Mouse (Mus musculus) urinary bladder, adult 18-20 months (tissue): Measurements from ENCODE around the gene Ndufa6.
"Not testable (repeated sequence)": the region's sequence is repeated elsewhere in the genome, so short reads cannot be mapped to it uniquely, and the experiment has no call there.

ENCODE experiments used
- DNase-seq, 2 experiments: peaks; one replicate each; pipeline ENCODE4 v3.0.0; 2022; ENCODE audit warnings: low spot score in 2 of 2, mixed read lengths in 2 of 2

Gene Ndufa6

DNA sequence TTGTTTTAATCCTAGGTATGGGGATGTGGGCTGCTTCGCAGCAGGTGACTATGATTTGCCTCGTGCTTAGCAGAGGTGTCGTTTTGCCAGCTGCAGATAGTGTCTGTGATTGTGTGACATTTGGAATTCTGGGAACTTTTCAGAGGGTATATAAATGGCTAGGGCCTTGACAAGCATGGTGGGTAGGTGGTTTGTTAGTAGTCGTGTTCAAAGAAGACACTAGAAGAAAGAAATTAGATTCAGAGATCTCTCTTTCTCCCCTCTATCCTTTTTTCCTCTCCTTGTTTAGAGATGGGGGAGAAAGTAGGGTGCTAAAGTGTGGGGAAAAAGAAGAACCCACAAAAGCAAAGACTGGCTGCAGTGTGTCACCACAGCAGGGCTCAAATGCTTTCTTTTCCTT lies 14.0 kb upstream of the Ndufa6 start:
- no peak for DNase-seq

DNA sequence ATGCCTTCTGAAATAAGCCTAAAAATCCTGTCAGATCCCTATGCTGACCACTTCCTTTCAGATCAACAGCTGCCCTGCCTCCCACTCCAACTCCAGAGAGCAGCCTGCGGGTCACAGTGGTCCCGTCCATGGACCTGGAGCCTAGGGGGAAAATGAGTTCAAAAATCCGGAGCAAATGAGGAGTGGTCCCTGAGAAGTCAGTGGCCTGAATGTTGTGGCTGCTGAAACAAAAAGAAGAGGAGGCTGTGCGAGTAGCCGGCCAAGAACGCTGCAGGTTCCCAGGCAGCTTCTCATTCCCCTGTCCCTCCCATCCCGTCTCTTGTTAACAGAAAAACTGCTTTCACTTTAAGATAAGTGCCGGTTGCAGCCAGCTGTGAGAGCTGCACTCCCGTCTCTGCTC lies 10.4 kb upstream of the Ndufa6 start:
- DNase-seq: not testable (repeated sequence)

DNA sequence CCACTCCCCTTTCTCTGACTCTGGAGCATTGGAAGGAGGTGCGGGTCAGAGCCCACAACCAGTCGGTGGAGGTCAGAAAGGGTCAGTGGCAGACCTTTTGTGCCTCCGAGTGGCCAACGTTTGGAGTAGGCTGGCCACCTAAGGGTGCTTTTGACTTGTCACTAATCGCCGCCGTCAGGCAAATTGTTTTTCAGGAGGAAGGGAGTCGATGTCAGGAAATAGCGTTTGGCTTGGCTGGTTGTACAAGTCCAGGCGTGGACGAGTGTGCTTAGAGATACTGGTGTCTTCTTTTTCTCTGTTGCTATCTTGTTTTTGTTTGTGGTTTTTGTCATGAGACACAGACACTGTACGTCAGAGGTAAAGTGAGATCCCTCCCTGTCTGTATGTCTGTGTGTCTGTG lies 9.7 kb upstream of the Ndufa6 start:
- not testable (repeated sequence) for DNase-seq

DNA sequence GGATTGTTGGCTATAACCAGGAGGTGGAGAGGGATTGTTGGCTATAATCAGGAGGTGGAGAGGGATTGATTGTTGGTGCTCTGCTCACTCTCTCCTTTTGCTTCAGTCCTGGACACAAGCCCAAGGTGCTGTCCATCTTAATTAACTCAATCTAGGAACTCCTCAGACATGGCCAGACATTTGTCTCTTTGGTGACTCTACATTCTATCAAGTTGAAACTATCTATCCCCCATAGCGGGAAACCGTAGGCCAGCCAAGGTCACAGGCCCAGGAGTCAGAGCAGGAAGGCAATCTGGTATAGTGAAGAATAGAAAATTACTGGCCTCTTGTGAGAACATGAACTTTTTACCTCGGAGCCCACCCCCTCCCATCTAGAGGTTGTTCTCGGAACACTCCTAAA lies 8.1 kb upstream of the Ndufa6 start:
- no peak for DNase-seq

DNA sequence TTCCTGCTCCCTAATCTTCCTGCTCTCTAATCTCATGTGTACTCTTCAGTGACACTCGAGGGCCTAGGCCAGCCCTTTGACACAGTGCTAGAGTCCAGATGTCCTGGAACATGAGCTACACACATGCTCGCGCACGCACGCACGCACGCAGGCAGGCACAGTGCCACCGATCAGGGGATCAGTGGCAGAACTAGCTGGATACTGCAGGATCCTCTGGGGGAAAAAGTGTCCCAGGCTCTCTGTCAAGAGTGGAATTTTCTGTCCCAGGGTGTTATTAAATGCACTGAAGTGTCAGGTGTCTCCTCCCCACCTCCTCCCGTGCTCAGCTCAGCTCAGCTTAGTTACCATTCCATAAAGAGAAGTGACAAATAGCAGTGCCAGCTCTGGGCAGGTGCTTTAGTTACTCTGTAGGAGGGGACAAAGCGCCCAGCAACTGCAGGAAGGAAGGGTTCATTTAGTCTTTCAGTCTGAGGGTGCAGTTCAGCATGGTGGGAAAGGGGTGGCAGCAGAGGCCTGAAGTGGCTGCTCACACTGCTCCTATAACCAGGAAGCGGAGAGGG lies 7.4 kb upstream of the Ndufa6 start:
- DNase-seq: no peak

DNA sequence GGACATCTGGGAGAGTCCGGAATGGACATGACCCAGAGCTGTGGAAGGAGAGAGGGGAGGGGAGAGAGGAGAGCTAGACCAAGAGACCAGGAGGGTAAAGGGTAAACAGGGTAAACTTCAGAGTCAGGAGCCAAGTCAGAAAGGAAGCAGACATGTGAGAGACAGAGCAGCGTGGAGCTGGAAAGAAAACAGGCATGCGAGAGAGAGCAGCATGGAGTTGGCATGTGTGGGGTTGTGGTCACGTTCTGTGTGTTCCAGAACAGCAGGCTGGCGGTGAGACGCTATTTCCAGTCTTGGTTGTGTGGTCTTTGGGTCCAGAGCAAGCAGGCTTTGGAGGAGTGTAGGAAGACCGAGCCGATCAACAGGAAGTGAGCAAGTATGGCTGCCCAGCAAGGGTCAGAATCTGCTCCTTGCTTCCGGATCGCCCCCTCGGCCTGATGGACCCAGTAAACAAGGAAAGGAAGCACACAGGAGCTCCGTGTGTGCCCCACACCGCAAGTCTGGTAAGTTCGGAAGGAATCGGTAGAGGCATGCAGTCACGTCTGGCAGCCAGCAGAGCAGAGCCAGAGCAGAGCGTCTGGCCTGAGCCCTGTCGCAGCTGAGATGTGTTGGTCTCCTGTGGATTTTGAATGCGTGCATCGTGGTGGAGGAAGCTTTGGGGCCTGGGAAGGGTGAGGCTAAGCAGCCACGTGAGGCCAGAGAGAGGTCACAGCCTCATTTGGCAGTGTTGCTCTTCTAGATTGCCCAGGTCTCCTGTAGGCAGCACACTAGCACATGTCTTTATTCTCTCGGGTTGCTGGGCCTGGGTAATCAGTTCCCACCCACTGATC lies 4.5 kb upstream of the Ndufa6 start:
- DNase-seq: no peak

DNA sequence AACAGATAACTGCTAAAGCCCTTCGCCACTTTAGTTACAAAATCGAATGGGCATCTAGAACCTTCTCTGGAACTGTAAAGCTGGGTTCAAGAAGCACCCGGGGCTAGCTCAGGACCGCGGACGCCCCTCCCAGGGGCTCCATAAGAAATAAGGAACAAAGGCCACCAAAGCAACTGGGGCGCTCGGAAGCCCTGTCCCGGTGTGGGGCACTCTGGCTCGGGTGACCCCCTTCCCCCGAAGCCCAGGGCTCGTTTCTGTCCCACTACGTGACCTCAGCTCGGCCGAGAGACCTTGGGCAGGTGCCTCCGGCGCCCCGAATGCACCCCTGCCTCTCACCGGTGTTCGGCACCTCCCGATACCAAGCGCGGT lies 393 bp downstream of the Ndufa6 start:
- DNase-seq: no peak

DNA sequence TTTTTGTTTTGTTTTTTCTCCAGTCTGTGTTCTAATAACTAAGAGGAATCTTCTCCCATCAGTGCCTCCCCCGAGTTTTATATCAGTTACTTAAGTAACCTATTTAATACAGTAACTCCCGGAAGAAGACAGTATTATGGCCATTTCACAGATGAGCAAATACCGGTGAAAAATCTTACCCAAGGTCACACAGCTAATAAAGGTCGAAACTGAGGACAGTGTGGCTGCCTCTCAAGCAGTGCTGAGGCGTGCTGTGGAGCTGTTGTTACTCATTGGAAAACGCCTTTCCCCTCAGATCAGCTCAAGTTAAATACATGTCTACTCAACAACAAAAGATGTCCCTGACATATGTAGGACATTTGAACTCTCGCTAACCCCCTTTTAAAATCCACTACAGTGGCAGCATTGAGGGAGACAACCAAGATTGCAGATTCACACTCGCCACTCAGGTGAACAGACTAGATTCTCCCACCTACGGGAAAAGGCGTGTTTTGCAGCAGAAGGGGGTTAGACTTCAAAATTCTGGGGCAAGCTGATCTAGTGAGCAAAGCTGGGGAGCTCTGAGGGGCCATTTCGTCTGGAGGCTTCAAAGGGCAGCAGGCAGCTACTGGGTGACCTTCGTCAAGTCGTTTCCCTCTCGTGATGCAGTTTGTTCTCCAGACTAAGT lies 911 bp downstream of the Ndufa6 start:
- DNase-seq: no peak

DNA sequence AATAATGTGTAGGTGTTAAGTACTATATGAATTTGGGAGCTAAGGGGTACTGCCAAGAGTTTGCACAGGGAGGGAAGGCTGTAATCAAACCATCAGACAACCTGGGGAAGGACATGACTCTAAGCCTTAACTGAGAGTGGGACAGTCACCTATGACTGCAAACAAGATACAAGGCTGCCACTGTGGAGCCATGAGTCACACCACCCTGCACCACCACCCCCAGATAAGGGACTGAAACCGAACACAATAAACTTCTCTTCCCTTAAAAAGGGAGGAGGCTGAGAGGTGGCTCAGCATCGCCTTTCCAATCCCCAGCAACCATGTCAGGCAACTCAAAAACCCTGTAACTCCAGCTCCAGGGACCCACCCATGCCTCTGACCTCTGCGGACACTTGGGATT lies 2.6 kb downstream of the Ndufa6 start:
- DNase-seq: no peak

DNA sequence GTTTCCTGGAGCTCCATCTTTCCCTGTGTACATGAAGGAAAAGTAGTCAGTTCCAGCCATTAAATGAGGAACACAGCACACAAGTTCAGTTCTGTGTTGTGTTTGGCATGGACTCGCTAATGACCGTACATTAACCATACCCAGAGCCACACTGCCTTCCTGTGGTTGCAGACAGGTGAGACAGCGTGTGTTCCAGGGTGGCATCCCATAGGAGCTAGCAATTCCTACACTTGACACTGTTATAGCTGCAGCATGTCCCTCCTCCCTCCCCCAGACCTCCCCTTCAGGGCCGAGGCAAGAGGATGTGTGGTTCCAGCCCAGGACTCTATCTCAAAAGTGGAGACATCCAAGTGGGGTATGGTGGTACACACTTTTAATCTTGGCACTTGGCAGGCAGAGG lies 3.8 kb downstream of the Ndufa6 start:
- no peak for DNase-seq

DNA sequence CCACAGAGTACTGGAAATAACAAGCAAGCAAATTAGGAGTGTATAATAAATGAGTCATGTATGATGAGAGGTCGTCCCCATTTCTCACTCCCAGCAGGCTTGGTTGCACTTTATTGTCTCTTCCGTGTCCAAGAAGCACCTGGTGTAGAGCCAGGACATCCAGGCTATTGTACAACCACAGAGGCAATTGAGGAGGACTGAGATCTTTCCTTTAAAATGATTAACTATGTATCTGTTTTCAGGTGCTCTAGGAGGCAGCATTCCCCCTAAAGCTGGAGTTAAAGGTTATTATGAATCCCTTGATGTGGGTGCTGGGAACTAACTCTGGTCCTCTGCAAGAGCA lies 5.2 kb downstream of the Ndufa6 start:
- no peak for DNase-seq

DNA sequence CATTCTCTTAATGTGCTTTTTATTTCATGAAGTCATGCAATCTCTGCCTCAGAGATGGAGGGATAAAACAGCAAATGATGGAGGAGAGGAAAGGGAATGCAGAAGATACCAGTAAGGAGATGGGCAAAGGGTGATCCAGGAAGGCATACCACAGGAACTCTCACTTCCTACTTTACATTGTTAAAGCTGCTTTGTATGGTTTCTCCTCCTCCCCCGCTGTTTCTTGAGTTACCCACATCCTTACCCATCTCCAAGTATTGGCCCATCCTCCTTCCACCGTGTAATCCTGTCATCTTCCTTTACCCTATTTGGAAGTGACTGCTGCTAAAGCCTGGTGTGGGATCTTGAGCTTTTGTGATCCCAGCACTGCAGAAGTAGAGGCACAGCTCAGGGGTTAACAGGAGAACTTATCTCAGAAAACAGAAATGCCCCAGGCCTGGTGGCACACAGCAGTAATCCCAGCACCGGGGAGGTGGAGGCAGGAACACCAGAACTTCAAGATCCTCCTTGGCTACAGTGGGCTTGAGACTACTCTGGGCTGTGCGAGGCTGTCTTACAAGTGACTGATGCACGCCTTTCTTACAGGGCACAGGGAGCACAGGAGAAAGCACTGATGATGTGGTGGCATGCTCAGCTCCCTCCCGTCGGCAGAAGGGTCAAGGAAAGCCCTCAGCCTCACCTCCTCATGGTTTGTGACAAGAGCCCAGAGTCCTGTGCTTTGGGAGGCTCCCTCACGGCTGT lies 5.7 kb downstream of the Ndufa6 start:
- DNase-seq: no peak

DNA sequence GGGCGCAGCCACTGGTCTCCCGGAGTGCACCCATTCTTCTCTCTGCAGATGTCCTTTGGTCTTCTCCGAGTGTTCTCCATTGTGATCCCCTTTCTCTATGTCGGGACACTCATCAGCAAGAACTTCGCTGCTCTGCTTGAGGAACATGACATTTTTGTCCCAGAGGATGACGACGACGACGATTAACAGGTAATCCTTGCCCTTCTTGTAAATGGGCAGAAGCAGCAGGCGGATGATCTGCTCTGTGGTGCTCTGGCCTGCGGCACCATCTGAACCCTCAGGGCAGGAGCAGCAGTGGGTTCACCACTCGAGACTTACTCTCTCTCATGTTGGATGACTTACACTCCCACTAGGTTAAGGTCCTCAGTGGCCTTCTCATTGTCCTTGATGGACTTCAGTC lies 6.3 kb downstream of the Ndufa6 start:
- no peak for DNase-seq

DNA sequence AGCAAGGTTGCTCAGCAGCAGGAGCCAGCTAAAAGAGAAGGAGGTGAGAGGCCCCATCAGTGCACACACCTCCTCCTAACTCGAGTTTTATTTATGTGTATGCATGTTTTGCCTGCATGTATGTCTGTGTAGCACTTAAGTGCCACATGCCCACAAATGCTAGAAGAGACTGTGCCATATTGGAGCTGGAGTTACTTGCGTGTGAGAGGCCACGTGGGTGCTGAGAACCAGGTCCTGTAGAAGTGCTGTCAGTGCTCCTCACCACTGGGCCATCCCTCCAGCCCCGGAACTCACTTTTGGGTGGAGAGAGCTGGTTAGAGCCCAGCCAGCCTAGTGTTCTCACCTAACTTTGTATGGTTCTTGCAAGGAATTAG lies 6.8 kb downstream of the Ndufa6 start:
- no peak for DNase-seq

DNA sequence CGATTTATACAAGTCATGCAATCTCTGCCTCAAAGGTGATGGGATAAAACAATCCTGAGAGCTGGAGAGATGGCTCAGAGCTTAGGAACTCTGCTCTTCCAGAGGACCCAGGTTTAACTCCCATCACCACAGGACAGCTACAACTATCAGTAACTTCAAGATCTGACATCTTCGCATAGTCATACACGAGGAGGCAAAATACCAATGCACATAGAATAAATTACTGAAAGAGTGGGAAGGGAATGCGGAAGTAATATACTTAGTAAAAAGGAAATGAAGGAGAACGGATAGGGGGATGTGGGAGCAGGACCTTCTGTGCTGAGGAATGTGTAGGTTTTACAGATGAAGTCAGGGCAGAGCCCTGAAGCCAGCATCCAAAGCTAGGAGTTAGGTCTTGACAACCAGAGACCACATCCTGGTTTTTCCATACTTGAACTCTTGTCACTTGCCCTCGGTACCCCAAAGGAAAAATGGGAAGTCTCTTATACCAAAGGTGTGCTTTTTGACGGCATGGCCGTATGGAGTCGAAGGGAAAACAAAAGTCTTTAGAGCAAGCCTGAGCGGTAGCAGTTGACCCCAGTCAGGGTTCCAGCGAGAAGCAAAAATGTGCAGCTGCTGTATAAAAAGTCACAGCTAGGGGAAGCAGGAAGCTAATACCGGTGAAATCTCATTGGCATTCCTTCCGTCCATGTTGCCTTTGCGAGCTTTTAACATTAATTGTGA lies 7.4 kb downstream of the Ndufa6 start:
- no peak for DNase-seq

DNA sequence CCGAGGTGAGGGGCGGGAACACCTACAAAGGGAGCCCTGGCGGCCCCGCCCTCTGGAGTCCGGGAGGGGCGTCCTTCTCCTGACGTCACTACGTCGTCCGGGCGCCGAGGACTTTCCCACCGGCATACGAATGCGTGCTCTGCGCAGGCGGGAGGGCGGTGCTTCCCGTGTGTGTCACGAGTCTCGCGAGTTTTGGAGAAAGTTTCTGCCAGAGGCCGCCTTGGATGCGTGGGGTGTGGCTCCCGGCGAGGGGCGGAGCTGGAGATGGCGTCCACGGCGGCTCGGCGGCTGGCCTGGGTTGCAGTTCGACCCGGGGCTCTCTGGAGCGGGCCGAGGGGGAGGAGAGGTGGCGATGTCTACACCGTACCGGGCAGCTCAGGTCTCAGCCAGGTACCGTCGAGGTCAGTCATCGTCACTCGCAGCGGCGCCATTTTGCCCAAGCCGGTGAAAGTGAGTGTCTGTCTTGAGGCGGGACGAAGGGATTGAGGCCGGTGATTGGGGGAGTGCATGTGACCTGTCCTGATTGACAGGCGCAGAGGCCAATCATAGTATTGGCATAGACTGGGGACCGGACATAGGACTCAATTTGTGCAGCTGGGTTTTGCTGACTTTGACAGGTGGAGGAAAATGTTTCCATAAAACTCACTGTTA lies 8.2 kb downstream of the Ndufa6 start:
- peak; percentile 95 to 96 for DNase-seq

DNA sequence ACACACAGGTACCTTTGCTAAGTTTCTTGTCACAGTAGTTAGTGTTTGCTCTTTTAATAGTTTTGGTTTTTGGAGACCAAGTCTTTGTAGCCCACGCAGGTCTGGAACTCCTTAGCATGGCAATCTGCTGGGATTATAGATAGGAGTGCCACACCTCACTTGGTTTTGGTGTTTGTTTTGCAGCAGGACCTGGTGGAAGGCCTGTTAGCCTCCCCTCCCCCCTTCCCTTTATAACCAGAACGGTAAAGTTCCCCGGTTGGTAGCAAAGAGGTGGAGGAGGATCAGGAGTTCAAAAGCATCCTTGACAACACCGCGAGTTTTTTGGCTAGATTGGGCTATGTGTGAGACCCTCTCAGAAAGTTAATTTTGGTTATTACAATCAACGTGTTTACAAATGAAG lies 9.2 kb downstream of the Ndufa6 start:
- DNase-seq: no peak

DNA sequence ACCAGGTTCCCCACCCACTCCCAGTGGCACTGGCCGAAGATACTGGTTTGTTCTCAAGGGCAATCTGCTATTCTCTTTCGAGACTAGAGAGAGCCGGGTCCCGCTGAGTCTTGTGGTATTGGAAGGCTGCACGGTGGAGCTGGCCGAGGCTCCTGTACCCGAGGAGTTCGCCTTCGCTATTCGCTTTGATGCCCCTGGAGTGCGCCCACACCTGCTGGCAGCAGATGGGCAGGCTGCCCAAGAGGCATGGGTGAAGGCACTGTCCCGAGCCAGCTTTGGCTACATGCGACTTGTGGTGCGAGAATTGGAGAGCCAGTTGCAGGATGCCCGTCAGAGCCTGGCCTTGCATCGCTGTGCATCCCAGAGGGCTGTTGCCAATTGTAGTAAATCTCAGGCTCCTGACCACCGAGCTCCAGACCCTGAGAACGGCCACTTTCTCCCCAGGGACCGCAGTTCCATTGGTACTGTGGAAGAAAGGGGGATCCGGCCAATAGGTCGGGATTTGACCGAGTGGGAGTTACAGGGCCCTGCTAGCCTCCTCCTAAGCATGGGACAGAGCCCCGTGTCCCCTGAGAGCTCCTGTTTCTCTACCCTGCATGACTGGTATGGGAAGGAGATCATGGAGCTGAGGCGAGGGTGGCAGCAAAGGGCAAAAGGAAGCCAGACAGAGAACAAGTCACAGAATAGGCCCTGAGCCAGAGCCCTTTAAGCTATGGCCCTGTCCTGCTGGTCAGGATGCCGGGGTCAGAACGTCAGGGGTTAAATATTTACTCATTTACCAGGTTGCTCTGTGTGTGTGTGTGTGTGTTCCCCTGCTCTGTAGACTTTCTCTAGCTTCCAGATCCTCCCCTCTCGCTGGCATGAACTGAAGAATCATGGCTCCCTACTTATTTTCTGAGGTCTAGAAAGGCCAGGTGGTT lies 10.5 kb downstream of the Ndufa6 start:
- DNase-seq: no peak

DNA sequence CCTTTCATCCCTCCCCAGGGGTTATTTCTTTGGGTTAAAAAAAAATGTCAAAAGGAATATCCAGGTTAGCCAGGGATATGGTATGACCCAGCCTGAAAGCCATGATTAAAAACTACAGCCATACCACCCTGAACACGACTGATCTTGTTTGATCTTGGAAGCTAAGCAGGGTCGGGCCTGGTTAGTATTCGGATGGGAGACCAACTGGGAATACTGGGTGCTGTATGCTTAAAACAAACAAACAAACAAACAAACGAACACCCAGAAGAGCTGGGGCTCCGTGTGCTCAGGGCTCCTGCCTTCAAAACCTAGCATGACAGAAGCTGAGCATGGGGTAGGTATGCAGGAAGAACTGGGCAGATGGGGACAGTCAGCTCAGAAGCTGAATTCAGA lies 11.6 kb downstream of the Ndufa6 start:
- no peak for DNase-seq
